Mouse (Mus musculus): Measurements from ENCODE around the gene Zdhhc19.

The Zdhhc19 gene

DNA sequence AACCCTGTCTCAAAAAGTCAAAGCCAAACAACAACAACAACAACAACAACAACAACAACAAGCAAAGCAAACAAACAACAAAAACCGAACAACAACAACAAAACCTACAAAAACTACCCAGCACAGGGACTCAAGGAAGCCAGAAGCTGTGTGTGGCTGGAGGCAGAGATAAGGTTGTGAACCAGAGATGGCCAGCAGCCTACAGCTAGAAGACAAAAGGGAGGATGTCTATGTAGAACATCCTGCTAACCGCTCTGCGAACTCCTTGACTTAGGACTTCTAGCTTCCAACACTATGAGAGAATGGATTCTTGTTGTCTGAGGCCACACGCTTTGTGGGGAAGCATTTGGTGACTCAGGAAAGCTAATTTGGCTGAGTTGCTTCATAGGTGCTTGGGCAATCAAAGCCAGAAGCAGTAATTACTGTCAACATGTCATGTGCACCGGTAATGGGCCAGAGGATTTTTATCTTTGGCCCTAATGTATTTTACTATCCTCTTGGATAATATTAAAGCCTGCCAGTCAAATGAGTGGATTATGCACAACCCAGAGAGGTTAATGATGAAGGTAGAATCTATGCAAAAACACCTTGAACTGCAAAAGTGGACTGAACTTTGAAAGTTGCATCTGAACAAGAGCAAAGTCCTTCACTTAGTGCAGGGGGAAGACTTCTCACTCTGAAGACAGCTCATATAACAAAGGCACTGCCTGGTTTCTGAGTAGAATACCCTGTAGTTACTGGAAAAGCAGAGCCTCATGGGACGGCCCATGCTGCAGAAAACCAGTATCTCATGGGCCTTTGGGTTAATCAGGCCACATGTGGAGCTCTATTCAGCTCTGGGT, 45.5 kb downstream of the Zdhhc19 start:
- Histone ChIP-seq H3K27me3 (ENCODE audit: insufficient read depth, low read length) (no peaks in the 10 kb centered on the region), H3K36me3 (ENCODE audit: insufficient read depth, low read length) (no peaks in the 10 kb centered on the region), H3K4me1 (replicated peaks; ENCODE audit: low read depth, low read length) (peaks cover 26% of the 10 kb centered on the region), H3K9me3 (ENCODE audit: low read length) (peaks cover 9% of the 10 kb centered on the region), H3K4me3 (replicated peaks; ENCODE audit: low read length) (no peak overlapping the region)
- TF ChIP-seq CTCF (conservative IDR thresholded peaks at IDR 0.05; ENCODE audit: low read length) (no peak), NANOG (IDR thresholded peaks at IDR 0.05; ENCODE audit: borderline replicate concordance, low read length) (no peak), POU5F1 (IDR thresholded peaks at IDR 0.05; ENCODE audit: borderline replicate concordance, low read length) (no peak)

DNA sequence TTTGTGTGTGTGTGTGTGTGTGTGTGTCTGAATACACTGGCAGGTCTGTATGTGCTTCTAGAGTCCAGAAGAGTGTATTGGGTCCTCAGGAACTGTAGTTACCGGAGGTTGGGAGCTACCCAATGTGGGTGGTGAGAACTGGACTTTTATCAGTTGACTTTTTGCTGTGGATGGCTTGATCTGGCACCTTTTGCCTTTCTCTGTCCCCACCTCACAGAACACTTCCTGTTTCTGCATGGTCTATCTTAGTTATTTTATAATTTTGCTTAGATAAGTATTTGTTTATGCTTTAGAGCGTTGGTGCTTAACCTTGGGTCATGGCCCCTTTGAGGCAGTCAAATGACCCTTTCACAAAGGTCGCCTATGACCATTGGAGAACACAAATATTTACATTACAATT, 47.4 kb downstream of the Zdhhc19 start:
- H3K4me3 ChIP-seq (replicated peaks; ENCODE audit: low read length): no peak overlapping the region
- H3K9me3 ChIP-seq (ENCODE audit: low read length): peaks cover 9% of the 10 kb centered on the region
- H3K4me1 ChIP-seq (replicated peaks; ENCODE audit: low read depth, low read length): peaks cover 35% of the 10 kb centered on the region
- TF ChIP-seq CTCF (conservative IDR thresholded peaks at IDR 0.05; ENCODE audit: low read length) (no peak), POU5F1 (IDR thresholded peaks at IDR 0.05; ENCODE audit: borderline replicate concordance, low read length) (no peak)
- no peaks in the 10 kb centered on the region for H3K36me3 ChIP-seq (ENCODE audit: insufficient read depth, low read length)
- peaks cover 5% of the 10 kb centered on the region; the same call in 1 of the 2 replicates for H3K27me3 ChIP-seq (ENCODE audit: insufficient read depth, low read length)

DNA sequence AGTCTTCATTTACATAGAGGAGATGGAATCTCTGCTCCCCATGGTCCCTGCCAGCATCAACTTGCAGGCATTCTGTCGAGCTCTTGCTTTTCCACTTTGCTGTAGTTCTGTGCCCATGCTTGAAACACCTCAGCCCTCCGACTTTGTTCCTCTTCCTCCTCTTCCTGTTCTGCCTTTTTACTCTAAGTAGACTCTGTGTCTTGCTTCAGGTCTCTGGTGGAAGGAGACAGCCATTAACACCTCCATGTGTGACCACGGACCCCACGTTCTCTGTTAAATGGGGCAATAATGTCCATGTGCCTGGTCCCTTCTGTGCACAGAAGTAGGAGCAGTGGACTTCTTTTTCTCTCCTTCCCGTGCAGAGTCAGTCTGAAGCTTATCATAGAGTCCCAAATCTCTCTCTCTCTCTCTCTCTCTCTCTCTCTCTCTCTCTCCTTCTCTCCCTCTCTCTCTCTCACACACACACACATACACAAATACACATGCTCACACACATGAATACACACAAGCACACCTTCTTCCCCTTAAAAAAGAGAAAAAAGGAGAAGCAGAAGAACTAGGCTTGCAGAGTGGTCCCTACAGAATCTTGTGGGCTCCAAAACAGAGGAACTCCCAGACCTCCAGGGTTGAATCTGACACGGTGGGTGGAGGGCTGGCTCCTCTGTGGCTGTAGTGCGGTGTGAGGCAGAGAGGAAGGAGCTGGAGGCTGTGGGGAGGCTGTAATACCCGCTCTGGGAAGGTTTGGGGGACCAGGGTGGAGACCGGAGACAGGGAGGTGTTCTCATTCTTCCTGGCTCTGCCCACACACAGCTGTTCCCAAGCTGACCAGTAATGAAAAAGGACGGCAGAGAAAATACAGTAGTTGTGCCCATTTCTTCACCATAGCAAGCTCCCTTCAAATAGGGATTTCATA, 51.3 kb downstream of the Zdhhc19 start:
- H3K4me1 ChIP-seq (replicated peaks; ENCODE audit: low read depth, low read length): peaks cover 45% of the 10 kb centered on the region
- no peaks in the 10 kb centered on the region for H3K36me3 ChIP-seq (ENCODE audit: insufficient read depth, low read length)
- 0 out of 2 replicates have a peak overlapping the region, but pooled peaks have one; percentile 0 for H3K4me3 ChIP-seq (replicated peaks; ENCODE audit: low read length)
- H3K9me3 ChIP-seq (ENCODE audit: low read length): peaks cover 12% of the 10 kb centered on the region
- TF ChIP-seq NANOG (IDR thresholded peaks at IDR 0.05; ENCODE audit: borderline replicate concordance, low read length) (no peak), CTCF (conservative IDR thresholded peaks at IDR 0.05; ENCODE audit: low read length) (no peak), POU5F1 (IDR thresholded peaks at IDR 0.05; ENCODE audit: borderline replicate concordance, low read length) (0 out of 2 replicates have a peak, but pooled peaks have one; percentile 26)
- H3K27me3 ChIP-seq (ENCODE audit: insufficient read depth, low read length): peaks cover 5% of the 10 kb centered on the region; the same call in 1 of the 2 replicates

DNA sequence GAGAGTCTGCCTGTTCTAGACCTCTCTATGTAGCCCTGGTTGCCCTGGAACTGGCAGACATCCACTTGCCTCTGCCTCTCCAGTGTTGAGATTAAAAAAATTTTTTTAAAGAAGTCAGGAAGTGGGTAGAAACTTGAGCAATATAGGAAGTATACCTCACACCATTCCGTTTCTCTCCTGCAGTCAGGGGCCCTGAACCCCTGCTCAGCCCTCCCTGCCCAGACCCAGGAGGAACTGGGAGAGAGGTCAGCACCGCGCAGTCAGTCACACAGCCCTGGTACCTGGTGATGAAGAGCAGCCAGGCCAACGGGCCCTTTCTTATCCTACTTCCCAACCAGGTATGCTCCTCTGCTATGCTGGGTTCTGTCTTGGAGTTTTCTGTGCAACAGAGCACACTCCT, 54.0 kb downstream of the Zdhhc19 start:
- no peak for TF ChIP-seq CTCF (conservative IDR thresholded peaks at IDR 0.05; ENCODE audit: low read length)
- no peak for TF ChIP-seq POU5F1 (IDR thresholded peaks at IDR 0.05; ENCODE audit: borderline replicate concordance, low read length)
- TF ChIP-seq NANOG (IDR thresholded peaks at IDR 0.05; ENCODE audit: borderline replicate concordance, low read length): no peak
- Histone ChIP-seq H3K4me3 (replicated peaks; ENCODE audit: low read length) (no peak overlapping the region), H3K4me1 (replicated peaks; ENCODE audit: low read depth, low read length) (peaks cover 45% of the 10 kb centered on the region), H3K36me3 (ENCODE audit: insufficient read depth, low read length) (no peaks in the 10 kb centered on the region), H3K27me3 (ENCODE audit: insufficient read depth, low read length) (peaks cover 5% of the 10 kb centered on the region; the same call in 1 of the 2 replicates), H3K9me3 (ENCODE audit: low read length) (0 out of 2 replicates have a peak, but pooled peaks cover 3% of the 10 kb centered on the region)

DNA sequence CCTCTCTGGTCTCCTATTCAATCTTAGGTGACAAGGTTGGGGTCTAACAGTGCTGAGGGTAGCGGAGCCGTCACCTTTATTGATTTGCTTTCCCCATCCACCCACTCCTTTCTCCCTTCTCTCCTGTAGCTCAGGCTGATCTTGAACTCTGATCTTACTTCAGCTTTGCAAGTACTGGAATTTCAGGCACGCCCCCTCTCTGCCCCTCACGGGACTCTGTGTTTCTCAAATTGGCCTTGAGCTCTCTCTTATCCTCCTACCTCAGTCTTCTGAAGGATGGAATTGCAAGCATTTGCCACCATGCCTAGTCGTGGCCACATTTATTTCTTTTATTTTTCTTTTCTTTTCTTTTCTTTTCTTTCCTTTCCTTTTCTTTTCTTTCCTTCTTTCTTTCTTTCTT, 54.4 kb downstream of the Zdhhc19 start:
- Histone ChIP-seq H3K9me3 (ENCODE audit: low read length) (0 out of 2 replicates have a peak, but pooled peaks cover 3% of the 10 kb centered on the region), H3K4me1 (replicated peaks; ENCODE audit: low read depth, low read length) (peaks cover 45% of the 10 kb centered on the region), H3K36me3 (ENCODE audit: insufficient read depth, low read length) (no peaks in the 10 kb centered on the region), H3K27me3 (ENCODE audit: insufficient read depth, low read length) (peaks cover 5% of the 10 kb centered on the region; the same call in 1 of the 2 replicates), H3K4me3 (replicated peaks; ENCODE audit: low read length) (no peak overlapping the region)
- TF ChIP-seq CTCF (conservative IDR thresholded peaks at IDR 0.05; ENCODE audit: low read length): no peak
- no peak for TF ChIP-seq NANOG (IDR thresholded peaks at IDR 0.05; ENCODE audit: borderline replicate concordance, low read length)
- no peak for TF ChIP-seq POU5F1 (IDR thresholded peaks at IDR 0.05; ENCODE audit: borderline replicate concordance, low read length)

DNA sequence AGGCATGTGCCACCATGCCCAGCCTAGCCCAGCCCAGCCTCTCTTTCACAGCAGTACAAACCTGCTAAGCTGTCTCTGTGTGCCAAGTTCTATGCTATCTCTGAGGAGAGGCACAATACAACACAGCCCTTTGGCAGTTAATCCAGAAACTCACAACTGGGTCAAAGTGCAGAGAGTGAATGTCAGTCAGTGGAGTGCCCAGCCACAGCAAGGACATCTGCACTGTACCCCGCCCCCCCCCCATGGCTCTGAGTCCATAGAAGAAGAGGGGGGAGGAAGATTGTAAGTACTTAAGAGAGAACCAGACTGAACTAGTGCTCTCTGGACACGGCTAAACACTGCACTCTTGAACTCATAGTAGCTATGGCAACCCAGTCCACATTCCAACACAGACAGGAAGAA, 55.3 kb downstream of the Zdhhc19 start:
- peaks cover 45% of the 10 kb centered on the region for H3K4me1 ChIP-seq (replicated peaks; ENCODE audit: low read depth, low read length)
- TF ChIP-seq POU5F1 (IDR thresholded peaks at IDR 0.05; ENCODE audit: borderline replicate concordance, low read length) (no peak), CTCF (conservative IDR thresholded peaks at IDR 0.05; ENCODE audit: low read length) (no peak), NANOG (IDR thresholded peaks at IDR 0.05; ENCODE audit: borderline replicate concordance, low read length) (peak; percentile 27; the same call in 1 of the 2 replicates)
- H3K4me3 ChIP-seq (replicated peaks; ENCODE audit: low read length): no peak overlapping the region
- 0 out of 2 replicates have a peak, but pooled peaks cover 3% of the 10 kb centered on the region for H3K9me3 ChIP-seq (ENCODE audit: low read length)
- H3K27me3 ChIP-seq (ENCODE audit: insufficient read depth, low read length): peaks cover 5% of the 10 kb centered on the region; the same call in 1 of the 2 replicates
- no peaks in the 10 kb centered on the region for H3K36me3 ChIP-seq (ENCODE audit: insufficient read depth, low read length)

DNA sequence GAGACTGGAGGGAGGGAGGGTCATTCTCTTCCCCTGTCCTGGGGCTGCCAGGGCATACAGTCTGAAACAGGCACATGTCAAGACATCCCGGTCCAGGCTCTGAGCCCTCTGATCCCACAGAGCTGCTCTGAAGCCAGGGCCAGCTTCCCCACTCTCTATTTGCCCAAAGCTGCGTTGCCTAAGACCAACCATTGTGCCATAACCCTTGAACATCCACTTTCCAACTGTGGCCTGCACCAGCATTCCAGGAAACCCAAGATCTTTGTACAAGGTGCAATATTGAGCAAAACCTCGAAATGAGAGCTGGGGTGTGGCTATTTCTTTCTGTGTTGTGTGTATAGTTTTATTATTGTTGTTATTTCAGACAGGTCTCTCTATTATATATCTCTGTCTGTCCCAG, 59.5 kb downstream of the Zdhhc19 start:
- Histone ChIP-seq H3K9me3 (ENCODE audit: low read length) (no peaks in the 10 kb centered on the region), H3K4me3 (replicated peaks; ENCODE audit: low read length) (no peak overlapping the region), H3K36me3 (ENCODE audit: insufficient read depth, low read length) (no peaks in the 10 kb centered on the region), H3K27me3 (ENCODE audit: insufficient read depth, low read length) (no peaks in the 10 kb centered on the region), H3K4me1 (replicated peaks; ENCODE audit: low read depth, low read length) (peaks cover 24% of the 10 kb centered on the region)
- TF ChIP-seq POU5F1 (IDR thresholded peaks at IDR 0.05; ENCODE audit: borderline replicate concordance, low read length) (no peak), NANOG (IDR thresholded peaks at IDR 0.05; ENCODE audit: borderline replicate concordance, low read length) (no peak), CTCF (conservative IDR thresholded peaks at IDR 0.05; ENCODE audit: low read length) (no peak)

DNA sequence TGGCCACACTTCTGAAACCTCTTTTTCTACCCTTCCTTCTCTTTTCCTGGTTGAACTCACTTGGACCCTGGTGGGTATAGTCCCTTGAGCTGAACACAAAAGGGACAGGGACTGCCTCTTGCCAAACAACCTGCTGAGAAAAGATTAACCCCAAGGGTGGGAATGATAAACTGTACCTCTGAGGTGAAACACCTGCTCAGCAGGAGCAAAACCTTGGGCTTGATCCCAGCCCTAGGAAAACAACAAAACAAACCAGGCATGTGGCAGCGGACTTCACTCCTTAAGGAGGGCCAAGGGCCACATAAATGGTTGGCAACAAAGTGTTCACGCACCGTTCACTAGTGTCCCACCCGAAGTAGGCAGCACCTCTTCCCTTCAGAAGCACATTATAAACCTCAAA, 63.4 kb downstream of the Zdhhc19 start:
- no peaks in the 10 kb centered on the region for H3K27me3 ChIP-seq (ENCODE audit: insufficient read depth, low read length)
- peaks cover 25% of the 10 kb centered on the region for H3K4me1 ChIP-seq (replicated peaks; ENCODE audit: low read depth, low read length)
- peaks cover 3% of the 10 kb centered on the region; the same call in 1 of the 2 replicates for H3K9me3 ChIP-seq (ENCODE audit: low read length)
- no peak for TF ChIP-seq NANOG (IDR thresholded peaks at IDR 0.05; ENCODE audit: borderline replicate concordance, low read length)
- no peak overlapping the region for H3K4me3 ChIP-seq (replicated peaks; ENCODE audit: low read length)
- no peaks in the 10 kb centered on the region for H3K36me3 ChIP-seq (ENCODE audit: insufficient read depth, low read length)
